8 mouse cellular contexts compared by ENCODE assay signal in the genomic region with DNA sequence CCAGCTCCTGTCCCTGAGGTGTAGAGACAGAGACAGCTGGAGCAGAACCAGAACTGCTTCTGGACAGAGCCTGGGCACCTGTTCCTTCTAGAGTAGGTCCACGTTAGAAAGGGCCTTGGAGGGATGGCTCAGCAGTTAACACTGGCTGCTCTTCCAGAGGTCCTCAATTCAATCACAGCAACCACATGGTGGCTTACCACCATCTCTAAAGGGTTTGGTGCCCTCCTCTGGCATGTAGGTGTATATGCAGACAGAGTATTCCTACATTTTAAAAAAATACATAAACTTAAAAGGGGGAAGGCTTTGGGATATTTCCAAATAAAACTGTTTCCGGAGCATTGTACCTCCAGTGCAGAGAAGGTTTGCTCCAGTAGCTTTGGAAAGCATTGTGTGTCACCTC. TPM values are rescaled to one million over a fixed set of nuclear protein-coding genes. Genes with fewer than 3 reads are reported as not detected.
DNase-seq lines count a peak whose midpoint lies in the region; ATAC-seq and TF ChIP-seq lines count a peak whose summit lies in the region.

No protein-coding gene starts in this region.

- H3K27ac ChIP-seq in hindbrain, embryonic 10.5 days, result no peak overlapping the region
- no peak overlapping the region for H3K27ac ChIP-seq in hindbrain, embryonic 13.5 days

- H3ac ChIP-seq in C2C12 (ENCODE audit: control insufficient read depth, insufficient read length, low read depth), result no peak overlapping the region

- DNase-seq in hindbrain, embryonic 10.5 days (ENCODE audit: low spot score), result peak; percentile 22
- peak; percentile 36 for DNase-seq in 3134 (ENCODE audit: extremely low read depth, insufficient read length, low spot score)
- DNase-seq in cerebellum, postnatal 25 days, result peak; percentile 16 to 45
- peak; percentile 51 to 64 for DNase-seq in kidney, postnatal 36 days
- DNase-seq in retina, postnatal 1 day, result peak; percentile 77
- DNase-seq in yolk sac, embryonic 10.5 days (ENCODE audit: low spot score), result no peak

- H3K4me2 ChIP-seq in hindbrain, embryonic 13.5 days, result no peak overlapping the region

- H3K9me3 ChIP-seq in hindbrain, embryonic 10.5 days, result no peaks in the 10 kb centered on the region
- no peaks in the 10 kb centered on the region for H3K9me3 ChIP-seq in hindbrain, embryonic 13.5 days

- peaks cover 19% of the 10 kb centered on the region for H3K4me1 ChIP-seq in hindbrain, embryonic 10.5 days (replicated peaks)
- peaks cover 16% of the 10 kb centered on the region for H3K4me1 ChIP-seq in hindbrain, embryonic 13.5 days (replicated peaks)

- ATAC-seq in hindbrain, embryonic 13.5 days (ENCODE audit: low FRiP score), result no peak

- H3K27me3 ChIP-seq in hindbrain, embryonic 10.5 days (ENCODE audit: insufficient read depth, poor library complexity, severe bottlenecking), result no peaks in the 10 kb centered on the region
- H3K27me3 ChIP-seq in hindbrain, embryonic 13.5 days, result no peaks in the 10 kb centered on the region
- H3K27me3 ChIP-seq in C2C12 (ENCODE audit: control insufficient read depth, insufficient read depth, insufficient read length), result no peaks in the 10 kb centered on the region

- H3K79me2 ChIP-seq in C2C12 (ENCODE audit: control insufficient read depth, insufficient read depth), result peaks cover 42% of the 10 kb centered on the region

- TF ChIP-seq CTCF in C2C12 (IDR thresholded peaks at IDR 0.05; ENCODE audit: control insufficient read depth, insufficient read depth, insufficient read length), result peak; percentile 7

- peaks cover 77% of the 10 kb centered on the region for H3K36me3 ChIP-seq in hindbrain, embryonic 10.5 days
- H3K36me3 ChIP-seq in hindbrain, embryonic 13.5 days, result peaks cover 47% of the 10 kb centered on the region
- peaks cover 60% of the 10 kb centered on the region for H3K36me3 ChIP-seq in C2C12 (ENCODE audit: control insufficient read depth, insufficient read depth)

- peaks cover 26% of the 10 kb centered on the region for H3K79me3 ChIP-seq in C2C12 (ENCODE audit: low read depth)

- WGBS in hindbrain, embryonic 10.5 days, result 60% methylated on average over 2 of the region's 2 CpGs
- 52% methylated on average over 2 of the region's 2 CpGs for WGBS in hindbrain, embryonic 13.5 days

- H3K4me3 ChIP-seq in hindbrain, embryonic 10.5 days, result no peak overlapping the region
- no peak overlapping the region for H3K4me3 ChIP-seq in hindbrain, embryonic 13.5 days
- H3K4me3 ChIP-seq in C2C12 (ENCODE audit: insufficient read depth, poor library complexity, severe bottlenecking), result no peak overlapping the region

- H3K9ac ChIP-seq in hindbrain, embryonic 13.5 days, result no peak overlapping the region

TF ChIP-seq in C2C12, 6 proteins besides CTCF, POLR2A, EP300 and RAD21:
- TF ChIP-seq MYOG (IDR thresholded peaks at IDR 0.05; ENCODE audit: control insufficient read depth, extremely low read depth, insufficient read length), result no peak
- peak; percentile 49 for TF ChIP-seq MAX (IDR thresholded peaks at IDR 0.05)
- no peak for TF ChIP-seq CEBPB (IDR thresholded peaks at IDR 0.05; ENCODE audit: low read depth)
TF ChIP-seq in C2C12: peak in this region for 1.

RNA-seq across cellular contexts. Expression of gene Dbr1, which starts 5.1 kb away (rescaled TPM):
- polyA plus RNA-seq in hindbrain, embryonic 10.5 days (2016; fragmentation: Nextera tagmentation; extraction: Ambion mirVana), result 33.0 and 41.7 TPM in 2 replicates
- polyA plus RNA-seq in hindbrain, embryonic 13.5 days (2015; fragmentation: Nextera tagmentation; extraction: Ambion mirVana), result 26.0 and 26.8 TPM in 2 replicates
- 13.8 TPM for polyA plus RNA-seq in C2C12 (2012; fragmentation: generic; extraction: Trizol)

RNA-seq across cellular contexts. Expression of gene Armc8, which starts 12.0 kb away (rescaled TPM):
- 29.1 and 29.6 TPM in 2 replicates for polyA plus RNA-seq in hindbrain, embryonic 10.5 days (2016; fragmentation: Nextera tagmentation; extraction: Ambion mirVana)
- polyA plus RNA-seq in hindbrain, embryonic 13.5 days (2015; fragmentation: Nextera tagmentation; extraction: Ambion mirVana), result 63.7 and 68.9 TPM in 2 replicates
- 7.0 TPM for polyA plus RNA-seq in C2C12 (2012; fragmentation: generic; extraction: Trizol)

RNA-seq across cellular contexts. Expression of gene A4gnt, which starts 31.6 kb away (rescaled TPM):
- not detected in 2 replicates for polyA plus RNA-seq in hindbrain, embryonic 10.5 days (2016; fragmentation: Nextera tagmentation; extraction: Ambion mirVana)
- polyA plus RNA-seq in hindbrain, embryonic 13.5 days (2015; fragmentation: Nextera tagmentation; extraction: Ambion mirVana), result not detected in 2 replicates
- polyA plus RNA-seq in C2C12 (2012; fragmentation: generic; extraction: Trizol), result not detected

RNA-seq across cellular contexts. Expression of gene Dzip1l, which starts 48.6 kb away (rescaled TPM):
- 26.8 and 26.9 TPM in 2 replicates for polyA plus RNA-seq in hindbrain, embryonic 10.5 days (2016; fragmentation: Nextera tagmentation; extraction: Ambion mirVana)
- polyA plus RNA-seq in hindbrain, embryonic 13.5 days (2015; fragmentation: Nextera tagmentation; extraction: Ambion mirVana), result 8.9 and 10.8 TPM in 2 replicates
- polyA plus RNA-seq in C2C12 (2012; fragmentation: generic; extraction: Trizol), result 22.1 TPM
